Mouse (Mus musculus) kidney, postnatal 0 days (tissue): ENCODE measurements around the gene Wfdc6a. TPM values are rescaled to one million over a fixed set of nuclear protein-coding genes. Genes with fewer than 3 reads are reported as not detected.

ENCODE experiments used
- ATAC-seq: fragments of 200-750 bp; cut with Nextera tagmentation; replicated peaks from 2 replicates; pipeline ENCODE4 v1.8.0; 2017; ENCODE audit warnings: low read depth, moderate number of reproducible peaks, moderate TSS enrichment, moderate library complexity; ENCODE audit not compliant: low FRiP score
- DNase-seq: peaks from one replicate; pipeline ENCODE4 v3.0.0-alpha.2; 2016; ENCODE audit warnings: low spot score
- H3K27ac ChIP-seq: fragments of 300-500 bp; sonication (generic); 2 replicates; pipeline ENCODE4 v1.5.1; 2014; ENCODE audit warnings: mild to moderate bottlenecking
- H3K27me3 ChIP-seq: fragments of 300-500 bp; sonication (generic); 2 replicates; pipeline ENCODE4 v1.6.1; 2014; ENCODE audit warnings: low read length, mixed read lengths; ENCODE audit not compliant: insufficient read depth
- H3K36me3 ChIP-seq: fragments of 300-500 bp; sonication (generic); 2 replicates; pipeline ENCODE4 v1.6.1; 2014; ENCODE audit warnings: low read length, mixed read lengths; ENCODE audit not compliant: insufficient read depth
- H3K4me1 ChIP-seq: fragments of 300-500 bp; sonication (generic); replicated peaks from 2 replicates; pipeline ENCODE4 v1.6.1; 2014; ENCODE audit warnings: antibody characterized with exemption, low read length, mixed read lengths; ENCODE audit not compliant: insufficient read depth
- H3K4me2 ChIP-seq: fragments of 300-500 bp; sonication (generic); 2 replicates; pipeline ENCODE4 v1.6.1; 2014; ENCODE audit warnings: mild to moderate bottlenecking, low read length, moderate library complexity, mixed read lengths
- H3K4me3 ChIP-seq: fragments of 300-500 bp; sonication (generic); replicated peaks from 2 replicates; pipeline ENCODE4 v1.5.1; 2014; ENCODE audit warnings: low read depth, low read length
- H3K9ac ChIP-seq: fragments of 300-500 bp; sonication (generic); 2 replicates; pipeline ENCODE4 v1.6.1; 2014; ENCODE audit warnings: low read depth, low read length
- H3K9me3 ChIP-seq: fragments of 300-500 bp; sonication (generic); replicated peaks from 2 replicates; pipeline ENCODE4 v1.6.1; 2016; ENCODE audit warnings: low read length, inconsistent platforms, mixed read lengths
- CTCF ChIP-seq: IDR thresholded peaks from 2 replicates; pipeline ENCODE4 v1.5.1; 2016; ENCODE audit warnings: antibody characterized with exemption, low read depth, mild to moderate bottlenecking, moderate library complexity
- WGBS: fragments of 180-500 bp; shearing (Covaris S2); extraction: QIAGEN DNeasy Blood & Tissue Kit; methylation state at CpG from one replicate; pipeline ENCODE4 v1.1.7; 2014; 5-methylcytosine and 5-hydroxymethylcytosine counted together
- polyA plus RNA-seq: library from polyadenylated mRNA; unstranded; fragments of >200 nt; fragmentation: Nextera tagmentation; extraction: Ambion mirVana; gene quantifications from 2 replicates; pipeline ENCODE4 v1.2.1, GENCODE M21; 2015

Wfdc6a gene
- polyA plus RNA-seq, 1 experiment from 2014 or later, result not detected

- no peak overlapping the region for H3K4me3 ChIP-seq
- peak; percentile 84 for DNase-seq
- no peaks in the 10 kb centered on the region for H3K36me3 ChIP-seq
- TF ChIP-seq CTCF, result peak; percentile 95
- H3K27me3 ChIP-seq, result no peaks in the 10 kb centered on the region
- H3K9me3 ChIP-seq, result no peaks in the 10 kb centered on the region
- ATAC-seq, result no peak
- no peaks in the 10 kb centered on the region for H3K4me1 ChIP-seq
- WGBS, result 1% methylated on average over 3 of the region's 3 CpGs
- H3K4me2 ChIP-seq, result no peak overlapping the region
- H3K9ac ChIP-seq, result no peak overlapping the region
- H3K27ac ChIP-seq, result no peak overlapping the region
These were observed 54.1 kb downstream of the Wfdc6a start for GRCm38 (mm10) chr2:164531169-164531568.

Other genes starting within 250 kb of the Wfdc6a start
- 4.8 and 9.6 TPM in 2 replicates for gene Slpi, start 196.4 kb downstream of the Wfdc6a start, polyA plus RNA-seq
- gene Rbpjl, start 182.3 kb downstream of the Wfdc6a start, polyA plus RNA-seq, result not detected in 2 replicates
- 0.46 and 0.62 TPM in 2 replicates for gene Matn4, start 180.3 kb downstream of the Wfdc6a start, polyA plus RNA-seq
- 183 and 227 TPM in 2 replicates for gene Sdc4, start 141.6 kb downstream of the Wfdc6a start, polyA plus RNA-seq
- 83.0 and 83.1 TPM in 2 replicates for gene Sys1, start 128.5 kb downstream of the Wfdc6a start, polyA plus RNA-seq
- 22.8 and 23.3 TPM in 2 replicates for gene Gm20458, start 124.5 kb downstream of the Wfdc6a start, polyA plus RNA-seq
- gene Trp53tg5, start 111.7 kb downstream of the Wfdc6a start, polyA plus RNA-seq, result not detected in 2 replicates
- gene Dbndd2, start 99.3 kb downstream of the Wfdc6a start, polyA plus RNA-seq, result 22.5 and 23.3 TPM in 2 replicates
- 76.9 and 86.3 TPM in 2 replicates for gene Pigt, start 87.9 kb downstream of the Wfdc6a start, polyA plus RNA-seq
- gene Wfdc2, start 23.0 kb downstream of the Wfdc6a start, polyA plus RNA-seq, result 715 and 716 TPM in 2 replicates
- gene Spint3, start 12.0 kb downstream of the Wfdc6a start, polyA plus RNA-seq, result not detected in 2 replicates
- gene Eppin, start 8.1 kb upstream of the Wfdc6a start, polyA plus RNA-seq, result 0.16 TPM in 1 of 2 replicates, not detected in the other
- gene Wfdc6b, start 28.1 kb upstream of the Wfdc6a start, polyA plus RNA-seq, result not detected in 2 replicates
- gene Wfdc8, start 28.2 kb upstream of the Wfdc6a start, polyA plus RNA-seq, result 0.05 TPM in 1 of 2 replicates, not detected in the other
- gene Wfdc16, start 53.3 kb upstream of the Wfdc6a start, polyA plus RNA-seq, result 0.17 TPM in 1 of 2 replicates, not detected in the other
- 0.34 and 0.38 TPM in 2 replicates for gene Wfdc10, start 70.6 kb upstream of the Wfdc6a start, polyA plus RNA-seq
- not detected in 2 replicates for gene Wfdc9, start 71.1 kb upstream of the Wfdc6a start, polyA plus RNA-seq
- not detected in 2 replicates for gene Wfdc11, start 88.6 kb upstream of the Wfdc6a start, polyA plus RNA-seq
- 1.4 and 1.6 TPM in 2 replicates for gene Wfdc13, start 99.7 kb upstream of the Wfdc6a start, polyA plus RNA-seq
- gene Spint4, start 113.1 kb upstream of the Wfdc6a start, polyA plus RNA-seq, result 0.84 and 1.4 TPM in 2 replicates
- gene Spint5, start 129.9 kb upstream of the Wfdc6a start, polyA plus RNA-seq, result not detected in 2 replicates
- 0.64 and 1.1 TPM in 2 replicates for gene Wfdc3, start 160.5 kb upstream of the Wfdc6a start, polyA plus RNA-seq
- 58.5 and 62.4 TPM in 2 replicates for gene Dnttip1, start 160.5 kb upstream of the Wfdc6a start, polyA plus RNA-seq
- gene Ube2c, start 184.5 kb upstream of the Wfdc6a start, polyA plus RNA-seq, result 132 and 156 TPM in 2 replicates
- gene Tnnc2, start 194.5 kb upstream of the Wfdc6a start, polyA plus RNA-seq, result 0.45 and 1.0 TPM in 2 replicates
- 19.9 and 21.7 TPM in 2 replicates for gene Snx21, start 200.4 kb upstream of the Wfdc6a start, polyA plus RNA-seq
- 28.7 and 33.2 TPM in 2 replicates for gene Acot8, start 219.4 kb upstream of the Wfdc6a start, polyA plus RNA-seq
- 5.2 and 5.4 TPM in 2 replicates for gene Zswim3, start 219.7 kb upstream of the Wfdc6a start, polyA plus RNA-seq
- gene Zswim1, start 237.2 kb upstream of the Wfdc6a start, polyA plus RNA-seq, result 15.5 and 15.8 TPM in 2 replicates
- not detected in 2 replicates for gene Spata25, start 243.1 kb upstream of the Wfdc6a start, polyA plus RNA-seq
- gene Ctsa, start 247.4 kb upstream of the Wfdc6a start, polyA plus RNA-seq, result 219 and 254 TPM in 2 replicates
- gene Neurl2, start 248.0 kb upstream of the Wfdc6a start, polyA plus RNA-seq, result 9.2 and 9.4 TPM in 2 replicates